In genomic region chr11:53590368-53590768, GRCm38 (mm10) we compare ENCODE assay signal across 9 mouse cellular contexts. TPM values are rescaled to one million over a fixed set of nuclear protein-coding genes. Genes with fewer than 3 reads are reported as not detected.
DNase-seq lines count a peak whose midpoint lies in the region; ATAC-seq and TF ChIP-seq lines count a peak whose summit lies in the region.
"Had no signal": no experiment of that assay in that cellular context is flagged by ENCODE, and none has a peak within 500 bp of the region (broad histone marks: within the 10 kb centered on the region; RNA-seq: fewer than 3 reads in every experiment).

No protein-coding gene starts in this region.

- H3K9ac ChIP-seq in heart, embryonic 11.5 days (ENCODE audit: low read depth, low read length): no peak overlapping the region
- H3K9ac ChIP-seq in liver, embryonic 16.5 days (ENCODE audit: low read depth, low read length): no peak overlapping the region

- no peak for ATAC-seq in heart, embryonic 11.5 days (replicated peaks; ENCODE audit: insufficient number of reproducible peaks, low FRiP score, low TSS enrichment)
- no peak for ATAC-seq in liver, embryonic 16.5 days (ENCODE audit: low read depth)

- TF ChIP-seq CTCF in bone marrow macrophage, adult 2 months (IDR thresholded peaks at IDR 0.05; ENCODE audit: low read depth, low read length): peak; percentile 97
- peak; percentile 90 for TF ChIP-seq CTCF in spleen, adult 2 months (IDR thresholded peaks at IDR 0.05; ENCODE audit: extremely low read depth, insufficient read depth, insufficient read length, insufficient replicate concordance)

- no peaks in the 10 kb centered on the region for H3K27me3 ChIP-seq in heart, embryonic 11.5 days (ENCODE audit: control insufficient read depth, insufficient read depth, low read length)
- no peaks in the 10 kb centered on the region for H3K27me3 ChIP-seq in liver, embryonic 16.5 days (ENCODE audit: control insufficient read depth, insufficient read depth, low read depth, low read length)
- H3K27me3 ChIP-seq in spleen, adult 2 months (ENCODE audit: control insufficient read depth, insufficient read depth, low read length): no peaks in the 10 kb centered on the region

- no peak overlapping the region for H3K27ac ChIP-seq in bone marrow macrophage, adult 2 months (ENCODE audit: insufficient read depth, low read depth, low read length)
- H3K27ac ChIP-seq in heart, embryonic 11.5 days (ENCODE audit: low read depth, low read length): no peak overlapping the region
- no peak overlapping the region for H3K27ac ChIP-seq in liver, embryonic 16.5 days (ENCODE audit: low read length)
- H3K27ac ChIP-seq in spleen, adult 2 months (ENCODE audit: insufficient read depth, low read length): no peak overlapping the region

- WGBS in heart, embryonic 11.5 days (ENCODE audit: insufficient replicate concordance): 39% methylated on average over 15 of the region's 15 CpGs
- 15% methylated on average over 15 of the region's 15 CpGs for WGBS in liver, embryonic 16.5 days (ENCODE audit: insufficient replicate concordance)
- 7% methylated on average over 15 of the region's 15 CpGs for WGBS in spleen, adult 2 months

- no peaks in the 10 kb centered on the region for H3K4me1 ChIP-seq in bone marrow macrophage, adult 2 months (ENCODE audit: control insufficient read depth, insufficient read depth, low read length)
- no peaks in the 10 kb centered on the region for H3K4me1 ChIP-seq in heart, embryonic 11.5 days (ENCODE audit: control insufficient read depth, insufficient read depth, low read length)
- no peaks in the 10 kb centered on the region for H3K4me1 ChIP-seq in liver, embryonic 16.5 days (ENCODE audit: control insufficient read depth, low read depth, low read length)
- peaks cover 2% of the 10 kb centered on the region; the same call in 1 of the 2 replicates for H3K4me1 ChIP-seq in spleen, adult 2 months (ENCODE audit: control insufficient read depth, insufficient read depth, insufficient read length)

- peak overlapping the region; percentile 37 for H3K4me2 ChIP-seq in heart, embryonic 11.5 days
- peak overlapping the region; percentile 54 for H3K4me2 ChIP-seq in liver, embryonic 16.5 days (ENCODE audit: low read depth, low read length)

- no peak for TF ChIP-seq POLR2A in bone marrow macrophage, adult 2 months (IDR thresholded peaks at IDR 0.05; ENCODE audit: borderline replicate concordance, low read depth, low read length)
- no peak for TF ChIP-seq POLR2A in spleen, adult 2 months (IDR thresholded peaks at IDR 0.05; ENCODE audit: low read depth, low read length)

- peak; percentile 13 for DNase-seq in adrenal gland, adult 2 months
- no peak for DNase-seq in adrenal gland, adult 8-10 months
- DNase-seq in left cerebral cortex, adult 18-20 months (ENCODE audit: low spot score in 2 of 2): peak; percentile 15 to 50
- no peak for DNase-seq in left cerebral cortex, adult 8-10 months (ENCODE audit: low spot score in 2 of 2)
- peak in 1 of 2 experiments; percentile 47 for DNase-seq in spleen, adult 2 months (ENCODE audit: low read depth in 1 of 2, low spot score in 2 of 2)

- 0 out of 2 replicates have a peak, but pooled peaks cover 6% of the 10 kb centered on the region for H3K36me3 ChIP-seq in heart, embryonic 11.5 days (ENCODE audit: control insufficient read depth, insufficient read depth, low read length)
- no peaks in the 10 kb centered on the region for H3K36me3 ChIP-seq in liver, embryonic 16.5 days (ENCODE audit: control insufficient read depth, insufficient read depth)
- no peaks in the 10 kb centered on the region for H3K36me3 ChIP-seq in spleen, adult 2 months (ENCODE audit: control insufficient read depth, insufficient read depth, low read length)

- H3K4me3 ChIP-seq in bone marrow macrophage, adult 2 months (ENCODE audit: insufficient read depth, low read length): no peak overlapping the region
- H3K4me3 ChIP-seq in heart, embryonic 11.5 days (ENCODE audit: low read depth, low read length): no peak overlapping the region
- H3K4me3 ChIP-seq in liver, embryonic 16.5 days (ENCODE audit: low read depth, low read length): peak overlapping the region; percentile 38
- peak overlapping the region; percentile 29; the same call in 1 of the 2 replicates for H3K4me3 ChIP-seq in spleen, adult 2 months (ENCODE audit: extremely low read depth, insufficient read depth, insufficient read length)

- H3K9me3 ChIP-seq in heart, embryonic 11.5 days (replicated peaks; ENCODE audit: control insufficient read depth, low read length): no peaks in the 10 kb centered on the region
- H3K9me3 ChIP-seq in liver, embryonic 16.5 days (replicated peaks; ENCODE audit: control insufficient read depth, low read length): no peaks in the 10 kb centered on the region

RNA-seq across cellular contexts. Expression of gene Kif3a, which starts 23.2 kb away (rescaled TPM):
- total RNA-seq in adrenal gland, adult 2 months (2021): 10 to 100 TPM; 23.0 to 29.8 TPM
- 3.1 and 3.6 TPM in 2 replicates for polyA plus RNA-seq in adrenal gland, adult 2 months (2012; rRNA removed)
- total RNA-seq in adrenal gland, adult 8-10 months (2022): 10 to 100 TPM; 28.4 to 36.3 (median 31.1) TPM
- total RNA-seq in left cerebral cortex, adult 18-20 months (2021): 100 to 1,000 TPM; 118 to 119 TPM
- 100 to 1,000 TPM; 120 to 121 (median 121) TPM for total RNA-seq in left cerebral cortex, adult 8-10 months (2022)
- polyA plus RNA-seq in bone marrow macrophage, adult 2 months (2012; ENCODE audit: insufficient read depth, insufficient read length, missing spikeins): 30.3 and 31.9 TPM in 2 replicates
- 31.9 and 38.6 TPM in 2 replicates for polyA plus RNA-seq in heart, embryonic 11.5 days (2014; fragmentation: Nextera tagmentation; extraction: Ambion mirVana)
- 7.4 and 9.7 TPM in 2 replicates for polyA plus RNA-seq in liver, embryonic 16.5 days (2015; fragmentation: Nextera tagmentation; extraction: Ambion mirVana)
- polyA plus RNA-seq in spleen, adult 2 months (2012; rRNA removed): 1.2 and 1.3 TPM in 2 replicates

RNA-seq across cellular contexts. Expression of gene Il4, which starts 28.1 kb away (rescaled TPM):
- total RNA-seq in adrenal gland, adult 2 months (2021): not detected
- not detected in 2 replicates for polyA plus RNA-seq in adrenal gland, adult 2 months (2012; rRNA removed)
- not detected for total RNA-seq in adrenal gland, adult 8-10 months (2022)
- total RNA-seq in left cerebral cortex, adult 18-20 months (2021): not detected
- total RNA-seq in left cerebral cortex, adult 8-10 months (2022): under 1 TPM in 1 of 4 experiments, not detected in 3; 0.67 TPM
- polyA plus RNA-seq in bone marrow macrophage, adult 2 months (2012; ENCODE audit: insufficient read depth, insufficient read length, missing spikeins): not detected in 2 replicates
- polyA plus RNA-seq in heart, embryonic 11.5 days (2014; fragmentation: Nextera tagmentation; extraction: Ambion mirVana): 0.86 and 1.8 TPM in 2 replicates
- 0.20 and 0.27 TPM in 2 replicates for polyA plus RNA-seq in liver, embryonic 16.5 days (2015; fragmentation: Nextera tagmentation; extraction: Ambion mirVana)
- polyA plus RNA-seq in spleen, adult 2 months (2012; rRNA removed): 0.68 TPM in 1 of 2 replicates, not detected in the other
- total RNA-seq: layer of hippocampus, adult 8-10 months had no signal

RNA-seq across cellular contexts. Expression of gene Il13, which starts 44.1 kb away (rescaled TPM):
- not detected for total RNA-seq in adrenal gland, adult 2 months (2021)
- polyA plus RNA-seq in adrenal gland, adult 2 months (2012; rRNA removed): not detected in 2 replicates
- total RNA-seq in adrenal gland, adult 8-10 months (2022): not detected
- total RNA-seq in left cerebral cortex, adult 18-20 months (2021): not detected
- not detected for total RNA-seq in left cerebral cortex, adult 8-10 months (2022)
- polyA plus RNA-seq in bone marrow macrophage, adult 2 months (2012; ENCODE audit: insufficient read depth, insufficient read length, missing spikeins): not detected in 2 replicates
- not detected in 2 replicates for polyA plus RNA-seq in heart, embryonic 11.5 days (2014; fragmentation: Nextera tagmentation; extraction: Ambion mirVana)
- not detected in 2 replicates for polyA plus RNA-seq in liver, embryonic 16.5 days (2015; fragmentation: Nextera tagmentation; extraction: Ambion mirVana)
- not detected in 2 replicates for polyA plus RNA-seq in spleen, adult 2 months (2012; rRNA removed)
- total RNA-seq: layer of hippocampus, adult 8-10 months had no signal

Comparison
In these comparisons a context has a peak if more than half of its experiments do, and no peak if none do; other contexts are left out.
1. DNase-seq: peak in adrenal gland, adult 2 months (single experiment) and left cerebral cortex, adult 18-20 months (2 of 2); none in adrenal gland, adult 8-10 months (single experiment) and left cerebral cortex, adult 8-10 months (0 of 2).
2. H3K4me3 ChIP-seq: peak in liver, embryonic 16.5 days (single experiment) and spleen, adult 2 months (single experiment); none in bone marrow macrophage, adult 2 months (single experiment) and heart, embryonic 11.5 days (single experiment).